7 mouse cellular contexts compared by ENCODE assay signal in genomic region chr16:28592466-28592865, GRCm38 (mm10).
"Had no signal": no experiment of that assay in that cellular context is flagged by ENCODE, and none has a peak within 500 bp of the region (broad histone marks: within the 10 kb centered on the region; RNA-seq: fewer than 3 reads in every experiment).

No protein-coding gene starts in this region.

- DNase-seq: thymus, adult 18-20 months had no signal

- H3K9ac ChIP-seq: limb, embryonic 12.5 days; limb, embryonic 15.5 days; liver, embryonic 14.5 days; liver, postnatal 0 days; lung, embryonic 14.5 days had no signal

- H3K27ac ChIP-seq: limb, embryonic 12.5 days; limb, embryonic 15.5 days; liver, embryonic 14.5 days; macrophage had no signal

- H3K9me3 ChIP-seq: limb, embryonic 12.5 days; limb, embryonic 15.5 days had no signal

- H3K4me1 ChIP-seq: limb, embryonic 12.5 days; limb, embryonic 15.5 days had no signal

- H3K36me3 ChIP-seq: limb, embryonic 12.5 days; limb, embryonic 15.5 days had no signal
